Mouse (Mus musculus) erythroblast, embryonic 14.5 days (primary cell): ENCODE results near the gene Sirt3. TPM values are rescaled to one million over a fixed set of nuclear protein-coding genes. Genes with fewer than 3 reads are reported as not detected.

ENCODE experiments used
- H3K27me3 ChIP-seq: 2 replicates; pipeline ENCODE4 v1.6.1; 2012; ENCODE audit warnings: inconsistent platforms; ENCODE audit not compliant: control insufficient read depth
- H3K36me3 ChIP-seq: 2 replicates; pipeline ENCODE4 v1.6.1; 2012; ENCODE audit warnings: mild to moderate bottlenecking, inconsistent platforms; ENCODE audit not compliant: control insufficient read depth
- H3K4me1 ChIP-seq: 2 replicates; pipeline ENCODE4 v1.6.1; 2012; ENCODE audit warnings: inconsistent platforms; ENCODE audit not compliant: control insufficient read depth
- H3K4me3 ChIP-seq: replicated peaks from 2 replicates; pipeline ENCODE3; 2012; ENCODE audit warnings: moderate library complexity, mild to moderate bottlenecking, inconsistent platforms
- H3K9me3 ChIP-seq: 2 replicates; pipeline ENCODE4 v1.6.1; 2012; ENCODE audit warnings: low read length, inconsistent platforms, mixed read lengths; ENCODE audit not compliant: control insufficient read depth
- GATA1 ChIP-seq: IDR thresholded peaks from 2 replicates; pipeline ENCODE4 v1.6.1; 2012; ENCODE audit warnings: low read length, inconsistent platforms, mixed read lengths
- TAL1 ChIP-seq: IDR thresholded peaks from 3 replicates; pipeline ENCODE4 v1.6.1; 2012; ENCODE audit warnings: low read length, inconsistent platforms, mixed read lengths
- polyA plus RNA-seq: library from polyadenylated mRNA; stranded (reverse); fragments of >175 nt; gene quantifications from 2 replicates; pipeline ENCODE4 v1.2.3, GENCODE M21; 2012

The Sirt3 gene
- polyA plus RNA-seq, 1 experiment: 1.8 TPM

DNA sequence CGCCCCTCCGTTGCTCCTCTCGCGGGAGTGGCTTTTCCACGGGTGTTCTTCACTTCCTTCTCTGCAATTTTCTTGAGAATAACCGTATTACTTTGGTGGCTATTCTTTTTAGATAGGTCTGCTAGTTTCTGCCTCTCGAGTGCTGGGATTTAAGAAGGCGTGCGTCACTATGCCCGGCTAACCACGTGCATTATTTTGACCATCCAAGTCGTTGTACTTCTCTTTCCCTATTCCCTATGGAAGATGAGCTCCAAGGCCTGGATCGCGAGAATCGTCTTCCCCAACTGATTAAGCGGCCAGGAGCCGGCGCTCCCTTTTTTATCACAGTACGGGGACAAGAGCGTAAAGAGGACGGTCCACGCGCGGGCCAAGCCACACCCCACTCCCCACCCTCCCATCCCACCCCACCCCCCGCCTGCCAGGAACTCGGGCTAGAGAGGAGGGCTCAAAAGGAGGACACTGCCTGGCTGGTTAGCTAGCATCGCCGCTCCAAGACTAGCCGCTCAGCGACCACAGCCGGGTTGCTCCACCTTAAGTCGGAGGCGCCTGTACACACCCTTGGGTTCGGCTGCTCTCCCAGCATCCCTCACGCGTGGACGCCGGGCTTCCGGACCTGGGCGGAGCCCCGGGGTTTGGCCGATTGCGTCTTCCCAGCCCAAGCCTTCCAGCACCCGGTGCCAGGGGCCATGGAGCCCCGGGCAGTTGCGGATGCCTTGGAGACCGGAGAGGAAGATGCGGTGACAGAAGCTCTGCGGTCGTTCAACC, 25.1 kb downstream of the Sirt3 start, which contains the start of gene Ric8a:
Gene Ric8a (plus strand): TSS at position 173 of the 765 bp plus-strand sequence.
- TF ChIP-seq TAL1: no peak
- TF ChIP-seq GATA1: no peak
- Histone ChIP-seq H3K4me3 (peak within 1 kb of the TSS; percentile 79), H3K36me3 (peaks cover 74% of the 10 kb centered on the region), H3K4me1 (peaks cover 53% of the 10 kb centered on the region), H3K9me3 (no peaks in the 10 kb centered on the region), H3K27me3 (no peaks in the 10 kb centered on the region)

DNA sequence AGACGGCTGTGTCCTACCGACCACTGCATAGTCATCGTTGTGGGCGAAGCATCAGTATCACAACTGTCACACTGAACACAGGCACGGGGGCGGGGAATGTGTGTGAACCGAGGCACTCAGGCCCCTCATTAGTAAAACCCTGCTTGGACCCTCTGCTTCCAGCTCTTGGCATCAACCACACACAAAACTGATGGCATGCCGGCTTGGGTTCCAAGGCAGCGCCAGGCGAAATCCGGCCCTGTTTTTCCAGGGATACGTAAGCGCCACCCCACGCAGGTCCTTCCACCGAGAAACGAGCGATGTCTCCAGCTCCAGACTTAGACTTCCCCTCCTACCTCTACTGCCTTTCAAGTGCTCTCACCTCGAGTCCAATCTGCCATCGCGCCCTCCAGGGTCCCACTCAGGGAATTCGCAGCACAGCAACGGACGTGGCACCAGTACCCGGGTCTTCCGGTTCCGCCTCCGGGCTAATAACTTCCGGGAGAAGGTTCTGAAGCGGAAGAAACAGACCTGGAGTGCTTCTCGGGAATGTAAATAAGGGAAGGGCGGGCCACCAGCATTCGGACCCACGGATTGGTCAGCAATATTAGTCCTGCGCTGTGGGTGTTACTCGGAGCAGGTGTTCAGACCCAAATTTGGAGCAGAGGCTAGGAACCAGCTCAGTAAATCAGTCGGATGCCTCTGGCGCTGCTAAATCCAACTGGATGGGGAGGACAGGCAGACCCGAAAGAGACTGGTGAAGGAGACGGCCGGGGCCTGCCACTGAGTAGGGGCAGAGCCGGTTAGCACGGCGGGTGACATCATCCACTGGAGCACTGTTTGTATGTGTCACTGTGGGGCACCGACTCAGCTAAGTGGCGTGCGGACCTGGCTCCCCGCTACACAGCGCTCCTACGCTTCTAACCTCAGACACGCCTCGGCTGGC, 26.0 kb downstream of the Sirt3 start, which contains the start of gene Gm45785:
Gene Gm45785 (minus strand): TSS at position 472 of the 925 bp plus-strand sequence.
- Histone ChIP-seq H3K4me1 (peaks cover 53% of the 10 kb centered on the region), H3K36me3 (peaks cover 72% of the 10 kb centered on the region)
- TF ChIP-seq TAL1 (no peak), GATA1 (no peak)

DNA sequence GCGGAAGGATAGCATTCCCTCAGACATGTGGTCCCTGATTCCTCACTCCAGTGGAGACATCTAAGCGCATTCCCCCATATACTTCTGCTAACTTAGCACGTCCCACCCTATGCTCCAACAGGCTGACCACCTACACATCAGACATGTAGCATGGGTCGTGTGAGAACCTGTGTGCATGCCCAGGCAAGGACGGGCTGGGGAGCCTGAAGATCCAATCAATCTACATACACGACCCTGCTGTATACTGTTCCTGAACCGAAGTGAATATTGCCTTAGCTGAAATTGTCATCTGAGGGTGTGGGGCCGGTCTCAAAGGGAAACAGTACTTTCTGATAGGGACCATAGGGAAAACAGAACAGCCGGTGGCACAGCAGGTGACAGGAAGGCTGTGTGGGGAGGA, 26.9 kb downstream of the Sirt3 start:
- TF ChIP-seq TAL1: no peak
- no peak for TF ChIP-seq GATA1
- Histone ChIP-seq H3K9me3 (no peaks in the 10 kb centered on the region), H3K4me1 (peaks cover 53% of the 10 kb centered on the region), H3K27me3 (no peaks in the 10 kb centered on the region), H3K4me3 (peak overlapping the region; percentile 79), H3K36me3 (peaks cover 66% of the 10 kb centered on the region)

More for the DNA sequence above, 26.0 kb downstream of the Sirt3 start, which contains the start of gene Gm45785:
- Histone ChIP-seq H3K27me3 (no peaks in the 10 kb centered on the region), H3K4me3 (peak within 1 kb of the TSS; percentile 79), H3K9me3 (no peaks in the 10 kb centered on the region)

DNA sequence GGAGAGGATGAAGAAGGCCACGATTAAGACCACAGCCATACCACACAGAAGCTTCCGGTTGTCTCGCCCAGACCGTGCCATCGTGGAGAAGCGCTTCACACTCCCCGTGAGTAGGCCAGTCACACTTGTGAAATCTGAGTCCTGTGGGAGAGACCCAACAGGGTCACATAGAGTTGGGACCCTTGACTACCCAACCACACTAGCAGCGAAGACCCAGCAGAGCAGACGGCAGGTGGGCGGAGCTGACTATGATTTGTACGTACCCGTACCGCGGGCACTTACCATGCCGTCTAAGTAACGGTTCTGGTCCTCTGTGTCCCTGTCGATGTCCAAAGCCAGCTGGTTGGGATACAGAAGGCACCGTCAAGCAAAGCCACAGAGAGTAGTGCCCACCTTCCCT, 27.6 kb downstream of the Sirt3 start:
- peaks cover 51% of the 10 kb centered on the region for H3K4me1 ChIP-seq
- H3K36me3 ChIP-seq: peaks cover 59% of the 10 kb centered on the region
- H3K4me3 ChIP-seq: peak overlapping the region; percentile 79
- no peaks in the 10 kb centered on the region for H3K9me3 ChIP-seq
- H3K27me3 ChIP-seq: no peaks in the 10 kb centered on the region
- TF ChIP-seq GATA1 (no peak), TAL1 (no peak)

DNA sequence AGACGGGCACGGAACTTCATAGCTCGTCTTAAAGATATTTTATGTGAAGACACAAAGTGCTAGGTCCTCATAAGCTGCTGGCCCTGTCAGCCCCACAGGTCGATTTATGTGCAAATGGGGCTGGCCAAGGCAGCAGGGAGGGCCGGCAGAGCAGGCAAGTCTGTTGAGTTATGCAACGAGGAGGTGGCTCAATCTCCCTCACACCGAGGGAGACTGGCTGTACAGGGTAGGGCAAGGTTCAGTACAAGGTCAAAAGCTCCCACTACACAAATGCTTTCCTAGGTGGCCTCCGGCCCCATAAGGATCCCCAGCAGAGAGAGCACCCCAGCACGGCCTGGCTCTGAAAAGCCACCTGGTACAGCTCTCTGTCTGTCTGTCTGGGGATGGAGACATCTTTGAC, 28.7 kb downstream of the Sirt3 start:
- no peaks in the 10 kb centered on the region for H3K9me3 ChIP-seq
- H3K4me3 ChIP-seq: no peak overlapping the region
- H3K27me3 ChIP-seq: no peaks in the 10 kb centered on the region
- H3K4me1 ChIP-seq: peaks cover 40% of the 10 kb centered on the region
- H3K36me3 ChIP-seq: peaks cover 48% of the 10 kb centered on the region
- TF ChIP-seq GATA1 (no peak), TAL1 (no peak)

DNA sequence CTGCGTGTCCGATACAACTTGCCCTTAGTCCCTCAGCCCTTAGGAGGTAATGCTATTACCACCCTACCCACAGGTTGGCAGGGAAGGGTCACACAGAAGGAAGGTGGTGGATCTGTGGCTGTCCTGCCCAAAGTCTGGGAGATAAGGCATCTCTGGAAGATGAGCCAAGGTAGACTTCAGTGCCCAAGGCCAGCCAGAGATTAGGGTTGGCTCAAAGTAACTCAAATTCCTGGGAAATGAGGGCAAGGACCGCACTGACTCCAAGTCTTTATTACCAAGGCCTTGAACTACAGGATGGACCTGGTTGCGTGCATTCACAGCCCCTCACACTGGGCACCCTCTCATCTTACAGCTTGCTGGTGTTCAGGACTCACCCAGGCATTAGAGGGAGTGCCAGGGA, 30.2 kb downstream of the Sirt3 start:
- TF ChIP-seq GATA1 (no peak), TAL1 (no peak)
- Histone ChIP-seq H3K4me3 (no peak overlapping the region), H3K4me1 (peaks cover 29% of the 10 kb centered on the region), H3K9me3 (no peaks in the 10 kb centered on the region), H3K36me3 (peaks cover 43% of the 10 kb centered on the region), H3K27me3 (no peaks in the 10 kb centered on the region)

DNA sequence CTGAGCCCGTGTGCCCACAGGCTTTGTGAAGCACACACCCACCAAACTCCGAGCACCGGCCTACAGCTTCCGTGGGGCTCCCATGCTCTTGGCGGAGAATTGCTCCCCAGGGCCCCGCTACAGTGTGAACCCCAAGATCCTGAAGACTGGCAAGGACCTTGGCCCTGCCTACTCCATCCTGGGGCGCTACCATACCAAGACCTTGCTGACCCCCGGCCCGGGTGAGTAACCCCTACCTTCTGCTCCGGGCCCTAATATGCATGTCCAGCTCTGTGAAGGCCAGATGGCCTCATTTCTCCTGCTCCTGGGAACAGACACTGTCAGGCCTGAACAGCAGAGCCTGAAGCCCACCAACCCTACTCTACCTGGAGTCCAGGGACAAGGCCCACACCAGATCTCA, 33.5 kb downstream of the Sirt3 start:
- Histone ChIP-seq H3K4me1 (peaks cover 4% of the 10 kb centered on the region), H3K36me3 (peaks cover 26% of the 10 kb centered on the region), H3K9me3 (no peaks in the 10 kb centered on the region), H3K27me3 (peaks cover 5% of the 10 kb centered on the region), H3K4me3 (no peak overlapping the region)
- no peak for TF ChIP-seq GATA1
- no peak for TF ChIP-seq TAL1

DNA sequence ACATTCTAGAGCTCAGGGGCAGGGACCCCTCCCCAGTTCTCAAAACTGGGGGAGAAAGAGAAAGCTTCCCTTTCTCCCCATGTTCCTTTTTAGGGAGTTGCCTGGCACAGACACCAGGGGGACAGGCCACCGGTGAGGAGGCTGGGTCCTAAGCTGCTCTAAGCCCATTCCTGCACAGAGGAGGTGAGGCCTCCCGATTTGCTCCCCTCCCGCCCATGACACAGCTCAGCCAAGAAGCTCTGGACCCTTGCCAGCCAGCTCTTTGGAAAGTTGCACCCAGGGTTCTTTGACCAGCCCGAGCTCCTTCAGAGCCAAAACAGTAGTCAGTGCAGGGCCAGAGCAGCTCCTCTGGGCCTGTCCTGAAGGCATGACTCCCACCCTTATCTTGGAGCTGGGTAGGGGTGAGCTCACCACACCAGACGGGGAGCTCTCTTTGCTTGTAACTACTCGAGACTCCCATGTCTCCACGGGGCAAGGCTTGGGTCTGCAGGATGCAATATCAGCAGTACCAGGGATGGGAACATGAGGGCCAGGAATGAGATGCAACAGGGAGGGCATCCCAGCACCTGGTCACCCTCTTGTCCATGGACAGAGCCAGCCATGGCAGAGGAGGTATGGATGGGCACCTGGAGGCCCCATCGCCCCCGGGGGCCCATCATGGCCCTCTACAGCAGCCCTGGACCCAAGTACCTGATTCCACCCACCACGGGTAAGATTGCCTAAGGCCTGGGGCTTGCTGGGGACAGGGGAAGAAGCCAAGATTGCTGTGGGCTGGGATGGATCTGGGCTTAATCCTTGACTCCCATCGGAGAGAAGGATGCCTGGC, 34.1 kb downstream of the Sirt3 start, which contains the start of gene Odf3:
Gene Odf3 (plus strand): TSS at position 51 of the 826 bp plus-strand sequence.
- H3K4me1 ChIP-seq: peaks cover 3% of the 10 kb centered on the region
- H3K4me3 ChIP-seq: no peak within 1 kb of the TSS
- H3K27me3 ChIP-seq: peaks cover 5% of the 10 kb centered on the region
- peaks cover 20% of the 10 kb centered on the region for H3K36me3 ChIP-seq
- no peaks in the 10 kb centered on the region for H3K9me3 ChIP-seq
- TF ChIP-seq TAL1: no peak
- no peak for TF ChIP-seq GATA1
